Mouse (Mus musculus) adrenal gland, adult (tissue): ENCODE data around the gene Rbms3.

ENCODE experiments used
- DNase-seq, 2 experiments: peaks; one replicate each; pipeline ENCODE4 v3.0.0; 2022 to 2023; ENCODE audit warnings: low spot score in 1 of 2; ENCODE audit not compliant: inconsistent age in 2 of 2

Gene Rbms3

DNA sequence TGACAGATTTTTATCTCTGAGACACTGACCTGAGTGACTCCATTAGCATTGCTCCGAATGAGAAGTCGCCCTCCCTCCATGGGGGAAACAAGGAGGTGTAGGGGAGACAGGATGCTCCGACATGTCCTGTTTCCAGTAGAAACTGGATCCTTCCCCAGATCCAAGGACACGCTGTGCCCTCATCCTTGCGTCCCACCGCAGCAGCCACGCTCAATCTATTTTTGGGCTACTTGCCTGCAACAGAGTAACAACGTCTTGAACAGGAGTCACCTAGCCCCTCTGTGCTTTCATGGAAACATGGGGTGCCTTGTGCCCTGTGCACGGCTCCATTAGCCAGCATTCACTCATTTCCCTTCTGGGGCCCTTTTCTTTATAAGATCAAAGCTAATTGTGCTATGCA is at the start of gene Rbms3:
Rbms3 (minus strand) TSS at position 143 of the 400 bp plus-strand sequence.
- peak in 1 of 2 experiments; percentile 6 for DNase-seq

DNA sequence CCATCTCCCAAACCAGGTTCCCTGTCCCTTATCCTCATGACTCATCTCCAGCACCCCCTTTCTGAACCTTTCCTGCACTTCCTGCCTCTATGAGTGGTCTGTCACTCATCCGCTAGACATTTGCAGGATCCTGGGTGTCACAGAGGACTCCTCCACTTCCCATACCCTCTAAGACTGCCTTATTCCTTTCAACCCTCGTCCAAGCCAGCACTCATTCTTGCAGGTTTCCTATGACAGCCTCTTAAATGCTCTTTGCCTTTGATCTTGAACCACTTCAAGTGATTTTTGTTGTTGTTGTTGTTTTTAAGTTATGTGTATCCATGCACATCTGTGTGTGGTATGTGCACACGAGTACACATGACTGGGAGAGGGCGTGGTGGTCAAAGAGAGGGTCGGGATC is 43.6 kb upstream of the Rbms3 start:
- no peak for DNase-seq

DNA sequence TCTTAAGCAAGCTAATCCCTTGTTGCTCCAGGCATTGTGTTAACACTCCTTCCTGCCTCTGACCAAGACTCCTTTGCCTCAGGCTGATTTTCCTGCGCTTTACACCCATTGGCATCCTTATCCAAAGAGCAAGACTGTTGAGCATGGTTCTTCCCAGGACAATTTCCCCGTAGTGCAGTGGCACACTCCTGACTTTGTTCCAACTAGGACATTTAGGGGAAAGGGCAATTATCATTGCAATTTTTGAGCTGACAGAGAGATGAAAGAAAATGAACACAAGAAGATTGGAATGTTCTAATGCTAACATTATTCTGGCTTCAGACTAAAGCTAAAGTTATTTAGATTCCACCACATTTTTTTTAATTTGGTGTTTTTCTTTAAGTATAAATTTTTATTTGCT is 24.9 kb upstream of the Rbms3 start:
- no peak for DNase-seq

DNA sequence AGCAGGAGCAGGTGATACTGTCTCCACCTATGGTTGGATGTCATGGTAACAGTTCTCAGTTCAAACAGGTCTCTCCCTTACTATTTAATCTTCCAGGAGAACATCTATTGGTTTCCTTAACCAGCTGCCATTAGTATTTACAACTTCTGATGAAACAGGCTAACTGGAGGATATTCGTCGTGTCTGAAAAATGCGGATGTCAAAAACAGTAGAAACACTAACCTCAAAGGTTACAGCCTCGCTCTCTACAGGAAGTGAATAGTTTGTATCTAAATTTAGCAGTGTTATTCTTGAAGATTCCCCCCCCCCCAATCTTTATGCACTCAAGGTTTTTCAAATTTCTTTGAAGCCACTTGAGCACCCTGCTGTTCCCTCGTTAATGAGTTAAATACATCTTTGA is 23.9 kb upstream of the Rbms3 start:
- no peak for DNase-seq

DNA sequence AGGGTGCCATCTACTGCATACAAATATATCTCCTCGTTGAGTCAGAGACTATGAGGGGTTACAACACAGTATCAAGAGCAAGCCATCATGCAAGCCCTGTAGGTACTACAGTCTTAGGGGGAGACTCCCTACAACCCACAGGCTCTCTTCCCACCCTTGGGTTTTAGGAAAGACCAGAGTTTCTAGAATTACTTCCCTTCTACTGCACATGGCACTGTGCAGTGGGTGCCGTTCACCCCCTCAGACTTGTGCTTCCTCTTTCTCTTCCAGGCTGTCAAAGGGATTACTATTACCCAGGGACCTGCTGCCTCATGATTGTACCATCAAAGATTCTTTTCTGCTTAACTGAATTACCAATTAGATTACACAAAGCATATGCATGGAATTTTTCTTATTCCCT is 16.4 kb upstream of the Rbms3 start:
- no peak for DNase-seq

DNA sequence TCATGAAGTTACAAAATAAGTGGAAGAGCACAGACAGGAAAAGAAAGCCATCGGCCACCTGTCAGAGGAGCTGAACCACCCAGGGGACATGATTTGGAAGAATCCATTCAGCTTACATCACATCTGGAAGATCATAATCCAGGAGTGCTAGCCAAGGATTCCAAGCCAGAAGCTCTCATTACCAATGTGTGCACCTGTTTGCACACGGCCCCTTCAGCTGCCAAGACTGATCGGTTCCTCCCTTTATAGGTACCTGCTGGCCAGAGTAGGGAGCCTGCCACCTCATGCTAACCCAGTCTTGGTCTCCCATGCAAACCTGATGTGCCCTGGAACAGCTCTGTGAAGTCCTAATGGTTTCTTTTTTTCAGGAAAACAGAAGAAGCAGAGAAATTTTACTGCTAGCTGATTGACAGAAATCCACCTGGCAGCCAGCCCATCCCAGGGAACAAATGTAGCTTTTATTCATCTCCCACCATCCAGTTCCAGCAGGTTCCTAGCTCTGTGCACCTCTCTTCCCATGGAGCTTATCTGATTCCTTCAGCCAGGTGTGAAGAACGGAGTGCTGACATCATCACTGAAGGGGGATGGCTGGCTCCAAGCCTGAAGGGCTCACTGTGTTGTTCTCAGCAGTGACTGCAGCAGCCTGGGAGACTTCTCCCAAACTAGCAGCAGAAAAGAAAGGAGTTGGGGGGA is 11.5 kb upstream of the Rbms3 start:
- no peak for DNase-seq

DNA sequence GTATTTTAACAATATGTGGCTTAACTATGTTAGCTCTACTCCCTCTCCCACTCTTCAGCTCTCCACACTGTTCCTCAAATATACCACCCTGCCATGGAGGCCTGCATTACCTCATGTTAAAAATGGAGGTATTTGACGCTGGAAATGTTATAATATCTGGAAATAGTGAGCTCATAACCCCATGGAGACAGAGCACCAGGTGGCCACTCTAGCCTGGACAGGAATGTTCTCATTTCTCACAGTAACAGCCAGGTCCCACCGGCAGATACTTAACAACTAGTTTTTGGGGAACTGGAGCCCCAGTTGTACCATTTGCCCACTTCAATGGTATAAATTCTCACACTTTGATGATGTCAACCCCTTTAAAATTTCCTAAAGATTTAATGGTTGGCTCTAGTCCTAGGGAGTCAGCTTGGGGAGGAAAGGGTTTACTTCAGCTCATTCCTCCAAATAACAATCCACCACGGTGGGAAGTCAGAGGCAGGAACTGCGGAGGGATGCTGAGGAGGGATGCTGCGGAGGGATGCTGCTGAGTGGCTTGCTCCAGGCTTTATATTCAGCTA is 9.0 kb upstream of the Rbms3 start:
- DNase-seq, result no peak

DNA sequence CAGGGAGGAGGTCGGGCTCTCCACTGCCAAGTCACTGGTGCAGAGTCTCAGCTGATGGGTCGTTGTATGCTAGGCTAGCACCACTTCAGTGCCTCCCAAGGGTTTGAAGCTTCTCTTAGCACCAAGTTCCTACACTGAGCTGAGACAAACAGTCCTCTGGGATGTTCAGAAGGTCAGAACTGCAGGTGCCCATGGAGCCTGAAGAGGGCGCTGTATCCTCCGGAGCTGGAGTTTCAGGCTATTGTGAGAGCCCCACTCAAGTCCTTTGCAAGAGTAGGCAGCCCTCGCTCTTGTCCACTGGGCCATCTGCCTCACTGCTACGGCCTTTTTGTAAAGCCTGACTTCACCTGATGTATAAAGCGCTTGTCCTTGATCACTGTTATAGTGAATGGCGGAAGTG is 6.8 kb upstream of the Rbms3 start:
- DNase-seq, result no peak

DNA sequence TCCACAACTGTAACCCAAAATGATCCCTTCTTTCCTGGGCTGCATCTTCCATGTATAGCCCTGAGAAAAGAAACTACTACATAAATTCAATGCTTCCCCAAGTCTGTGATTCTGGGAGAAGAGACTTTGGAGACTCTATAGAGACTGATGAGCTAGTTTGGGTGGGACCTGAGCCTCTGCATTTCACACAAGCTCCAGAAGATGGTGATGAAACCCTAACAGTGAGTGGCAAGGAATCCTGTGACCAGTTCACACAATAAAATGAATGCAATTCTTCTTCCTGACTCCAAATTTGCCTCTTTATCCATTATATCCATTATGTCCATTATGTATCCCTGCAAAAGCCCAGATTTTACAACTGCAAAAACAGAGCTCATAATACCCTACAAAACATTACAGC is 2.5 kb downstream of the Rbms3 start:
- DNase-seq, result no peak

DNA sequence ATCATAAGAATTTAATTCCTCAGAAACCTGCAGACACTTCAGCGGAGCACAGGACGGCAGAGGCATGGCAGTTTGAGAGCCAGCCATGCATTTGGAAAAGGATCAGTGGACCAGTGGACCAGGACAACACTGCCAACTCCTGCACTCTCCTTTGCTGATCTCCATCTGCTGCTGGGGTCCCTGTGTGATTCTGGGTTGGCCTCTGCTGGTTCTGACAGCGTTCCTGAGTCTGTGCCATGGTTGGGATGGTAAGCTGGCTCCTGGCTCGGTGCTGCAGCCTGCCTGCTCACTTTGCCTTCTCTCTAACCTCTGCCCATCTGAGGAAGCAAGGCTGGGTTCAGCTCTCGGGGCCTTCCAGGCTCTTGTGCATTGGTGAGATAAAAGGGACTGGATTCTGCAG is 28.9 kb downstream of the Rbms3 start:
- DNase-seq, result no peak

DNA sequence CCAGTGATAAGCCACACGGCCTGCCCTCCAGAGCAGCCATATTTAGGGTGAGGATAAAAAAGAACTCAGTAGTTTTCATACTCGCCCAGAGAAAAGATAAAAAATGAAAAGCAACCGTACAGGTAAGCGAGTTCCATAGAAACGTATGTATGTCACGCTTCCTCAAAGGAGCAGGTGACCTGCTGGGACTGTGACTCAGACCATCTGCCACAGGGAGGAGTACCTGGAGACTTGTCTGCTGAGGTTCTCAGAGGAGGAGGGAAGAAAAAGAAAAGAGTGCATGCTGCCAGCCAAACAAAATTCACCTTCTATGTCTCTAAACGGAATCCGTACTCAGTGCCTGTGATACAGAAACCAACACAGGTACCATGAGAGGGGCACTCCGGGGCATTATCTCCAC is 30.4 kb downstream of the Rbms3 start:
- DNase-seq, result no peak

DNA sequence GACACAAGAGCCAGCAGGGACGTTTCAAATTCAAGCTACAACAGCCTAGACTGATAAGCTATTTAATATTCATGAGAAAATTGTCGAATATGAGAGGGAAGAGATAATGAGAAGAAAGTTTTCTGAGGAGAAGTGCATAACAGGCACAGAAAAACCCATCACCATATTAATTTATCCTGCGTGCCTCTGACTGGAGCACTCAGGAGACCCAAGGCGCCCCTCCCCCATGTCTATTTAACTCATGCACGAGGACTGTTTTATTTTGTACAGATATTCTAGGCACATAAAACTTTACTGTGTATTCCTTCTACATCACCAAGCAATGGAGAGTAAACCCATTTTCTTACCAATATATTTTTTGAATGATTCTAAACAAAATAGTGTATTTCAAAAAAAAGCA is 33.6 kb downstream of the Rbms3 start:
- DNase-seq, result no peak

DNA sequence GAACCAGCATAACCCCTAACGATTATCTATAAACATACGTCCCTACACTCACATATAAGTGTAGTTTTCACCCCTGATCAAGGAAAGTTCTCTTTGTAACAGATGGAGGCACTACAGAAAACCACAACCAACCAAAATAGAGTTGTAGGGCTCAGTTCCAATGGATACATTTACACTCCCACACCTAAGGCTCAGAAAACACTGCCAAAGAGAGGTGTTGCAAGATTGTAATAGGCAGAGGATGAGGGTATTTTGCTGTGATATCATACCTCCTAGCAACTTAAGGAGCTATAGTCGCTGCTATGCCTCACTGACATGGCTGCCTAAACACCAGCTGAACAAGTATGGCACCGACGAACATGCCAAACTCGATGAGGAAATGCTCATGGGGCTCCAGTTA is 44.4 kb downstream of the Rbms3 start:
- no peak for DNase-seq

DNA sequence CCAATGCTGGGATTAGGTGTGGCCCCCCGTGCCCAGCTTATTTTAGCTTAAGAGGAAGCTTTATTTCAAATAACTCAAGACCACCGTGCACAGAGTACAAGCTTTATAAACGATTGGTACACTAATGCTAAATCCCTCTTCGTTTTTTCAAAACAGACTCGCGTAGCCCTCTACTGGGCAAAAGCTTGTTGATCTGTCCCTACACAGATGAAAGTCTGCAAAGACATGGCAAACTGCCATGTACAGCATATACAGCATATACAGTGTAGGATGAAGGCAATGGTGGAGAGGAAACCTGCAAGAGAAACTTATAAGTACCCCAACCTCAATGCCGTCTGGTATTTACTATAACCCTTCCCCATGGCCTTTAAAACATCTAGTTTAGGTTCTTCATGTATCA is 46.1 kb downstream of the Rbms3 start:
- DNase-seq, result peak in 1 of 2 experiments; percentile 38

DNA sequence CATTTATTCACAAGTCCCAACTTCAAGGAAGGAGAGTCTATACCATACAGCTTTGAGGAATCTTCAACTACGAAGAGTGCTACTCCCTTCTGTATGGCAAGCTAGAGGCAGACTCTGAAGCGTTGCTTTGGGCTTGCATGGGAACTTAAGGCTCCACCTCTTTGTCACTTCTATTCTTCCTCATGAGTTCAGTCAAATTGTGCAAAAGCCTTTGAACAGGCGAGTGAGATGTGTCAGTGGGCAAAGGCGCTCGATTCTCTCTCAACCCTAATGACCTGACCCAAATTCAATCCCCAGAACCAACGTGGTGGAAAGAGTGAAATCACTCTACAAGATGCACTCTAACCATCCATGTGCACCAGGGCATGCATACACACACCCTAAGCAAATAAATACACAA is 47.1 kb downstream of the Rbms3 start:
- no peak for DNase-seq

DNA sequence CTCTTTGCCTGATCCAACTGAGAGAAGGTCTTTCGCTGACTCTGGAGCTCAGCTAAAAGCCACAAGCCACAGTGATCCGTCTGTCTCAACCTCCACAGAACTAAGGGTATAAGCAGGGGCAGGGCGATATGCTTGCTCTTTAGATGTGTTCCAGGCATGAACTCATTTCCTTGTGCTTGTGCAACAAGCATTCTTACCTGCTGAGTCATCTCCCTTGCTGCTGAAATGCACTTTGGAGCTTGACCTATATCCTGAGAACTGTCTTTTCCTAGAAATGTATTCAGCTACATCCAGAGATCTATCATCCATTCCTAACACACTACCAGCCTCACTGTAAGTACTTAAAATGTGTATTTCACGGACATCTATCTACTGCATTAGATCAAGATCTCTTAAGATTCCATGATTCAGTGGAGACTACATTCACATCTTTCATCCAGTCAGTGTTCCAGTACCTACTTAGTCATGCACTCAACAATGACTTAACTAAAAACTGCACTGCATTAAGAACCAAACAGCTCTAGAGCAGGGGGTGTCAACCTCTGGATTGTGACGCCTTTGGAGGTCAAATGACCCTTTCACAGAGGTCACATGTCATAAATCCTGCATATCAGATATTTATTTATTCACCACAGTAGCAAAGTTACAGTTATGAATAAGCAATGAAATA is 58.4 kb downstream of the Rbms3 start:
- DNase-seq, result peak; percentile 28 to 77

DNA sequence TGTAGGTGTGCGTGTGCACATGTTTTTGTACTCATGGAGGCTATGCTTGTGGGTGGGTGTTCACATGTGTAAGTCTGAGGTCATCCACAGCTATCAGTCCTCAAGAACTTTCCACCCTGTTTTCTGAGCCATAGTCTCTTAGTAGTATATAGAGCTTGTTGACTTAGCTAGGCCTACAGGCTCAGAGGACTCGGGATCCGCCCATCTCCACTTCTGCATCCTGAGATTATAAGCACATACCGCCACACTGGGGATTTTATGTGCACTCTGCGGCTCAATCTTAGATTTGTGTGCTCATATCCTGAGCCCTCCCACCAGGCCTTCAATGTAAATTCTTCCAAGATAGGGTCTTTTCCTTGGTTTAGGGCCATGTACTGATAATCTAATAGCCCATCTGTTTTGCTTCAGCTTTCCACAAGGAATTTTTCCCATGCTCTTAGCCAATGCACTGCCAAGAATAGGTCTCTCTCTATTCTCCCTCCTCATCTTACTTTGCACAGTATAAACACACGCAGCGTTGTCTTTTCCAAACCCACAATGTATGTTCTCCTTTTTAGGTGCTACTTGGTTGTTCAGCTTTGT is 59.4 kb downstream of the Rbms3 start:
- DNase-seq, result no peak

DNA sequence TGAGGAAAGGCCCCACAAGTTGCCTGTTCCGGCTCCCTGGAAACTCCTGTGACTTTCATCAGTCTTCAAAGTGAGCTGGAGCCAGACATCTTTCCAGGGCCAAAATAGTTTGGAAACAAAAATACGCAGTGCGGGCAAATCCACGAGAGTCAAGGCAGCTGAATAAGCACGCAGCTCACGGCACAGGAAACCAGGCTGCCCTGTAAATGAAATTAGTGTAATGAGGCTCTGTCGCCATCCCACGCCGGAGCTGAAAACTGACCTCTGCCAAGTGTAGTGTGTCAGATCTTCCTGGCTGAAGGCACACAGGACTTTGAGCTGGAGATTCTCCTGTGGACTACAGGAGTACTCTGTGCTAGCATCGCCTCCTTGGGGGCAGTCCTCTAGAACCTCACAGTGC is 63.4 kb downstream of the Rbms3 start:
- DNase-seq, result no peak

DNA sequence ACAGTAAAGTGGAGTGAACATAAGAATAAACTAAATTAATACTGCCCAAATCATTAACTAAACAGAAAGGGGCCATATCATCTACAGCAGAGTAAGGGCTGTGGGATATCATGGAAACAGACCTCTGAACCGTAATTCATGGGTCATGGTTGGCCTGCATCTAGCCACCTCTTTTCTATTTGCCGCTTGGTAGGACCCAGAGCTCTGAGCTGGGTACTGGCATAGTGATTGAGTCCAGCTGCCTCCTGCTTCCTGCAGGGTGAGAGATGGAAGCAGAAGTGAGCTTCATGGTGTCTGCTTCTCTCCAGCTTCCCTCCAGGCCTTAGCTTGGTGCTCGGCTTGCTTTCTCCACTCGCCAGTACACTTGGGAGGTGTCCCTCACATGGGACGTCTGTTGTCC is 71.2 kb downstream of the Rbms3 start:
- DNase-seq, result no peak

DNA sequence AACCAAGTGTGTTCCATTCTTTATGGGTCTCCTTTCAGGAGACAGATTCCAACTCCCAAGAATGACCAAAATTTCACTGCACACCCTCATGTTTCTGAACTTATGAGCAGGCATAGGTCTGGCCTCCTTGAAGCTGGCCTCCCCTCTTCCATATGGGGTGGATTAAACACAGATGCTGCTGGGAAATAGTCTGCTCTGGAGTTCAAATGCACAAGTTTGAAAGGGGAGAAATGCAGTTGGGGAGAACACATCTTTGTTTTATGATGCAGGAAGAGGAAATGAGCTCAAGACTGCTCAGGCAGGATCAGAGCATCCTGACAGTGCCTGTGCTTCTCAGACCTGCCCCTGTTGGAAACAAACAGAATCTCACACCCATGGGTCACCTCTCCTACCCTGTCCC is 75.4 kb downstream of the Rbms3 start:
- no peak for DNase-seq

DNA sequence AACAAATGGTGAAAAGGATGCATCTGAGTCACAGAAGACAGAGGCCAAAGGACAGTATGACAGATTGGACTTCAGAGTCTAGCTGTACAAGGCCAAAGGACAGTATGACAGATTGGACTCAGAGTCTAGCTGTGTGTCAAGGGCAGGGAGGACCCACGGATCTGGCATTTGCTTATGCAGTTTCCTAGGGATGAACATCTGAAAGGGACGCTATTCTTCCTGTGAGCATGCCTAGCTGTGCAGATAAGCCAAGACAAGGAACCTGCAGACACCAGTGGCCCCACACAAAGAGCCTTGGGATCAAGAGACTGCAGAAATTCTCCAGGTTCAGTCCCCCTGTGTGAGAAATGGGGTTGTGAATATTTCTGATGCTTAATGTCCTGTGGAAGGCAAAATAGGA is 100.4 kb downstream of the Rbms3 start:
- peak; percentile 49 to 57 for DNase-seq

DNA sequence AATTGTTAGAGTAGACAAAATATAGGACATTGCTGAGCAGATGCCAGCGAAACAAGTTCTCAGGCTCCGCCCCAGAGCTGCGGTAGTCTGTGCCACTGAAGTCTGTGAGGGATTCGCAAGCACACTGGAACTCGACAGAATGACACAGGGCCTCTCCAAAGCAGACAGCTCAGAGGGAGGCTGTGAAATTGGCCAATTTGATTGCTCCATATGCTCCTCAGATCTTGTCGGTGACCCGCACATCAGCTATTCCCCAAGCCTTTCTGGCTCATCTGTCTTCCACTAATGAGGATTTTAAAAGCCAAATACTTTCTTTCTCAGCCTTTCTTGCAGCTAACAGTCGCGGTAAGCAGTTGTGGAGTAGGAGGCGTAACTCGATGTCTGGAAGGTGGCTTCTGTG is 120.8 kb downstream of the Rbms3 start:
- no peak for DNase-seq
